Mouse (Mus musculus): ENCODE results near the gene Psd4. TPM values are rescaled to one million over a fixed set of nuclear protein-coding genes. Genes with fewer than 3 reads are reported as not detected.

Gene Psd4
- polyA plus RNA-seq, 1 experiment from 2014 or later, result 0.52 TPM

GRCm38 (mm10) chr2:24443256-24443790, 75.9 kb downstream of the Psd4 start:
- ATAC-seq, result no peak
- Histone ChIP-seq H3K9ac (replicated peaks; ENCODE audit: low read depth, low read length) (no peak overlapping the region), H3K27ac (ENCODE audit: low read length) (no peak overlapping the region), H3K4me3 (replicated peaks; ENCODE audit: low read length) (no peak overlapping the region), H3K9me3 (ENCODE audit: control insufficient read depth, low read length) (no peaks in the 10 kb centered on the region), H3K4me2 (ENCODE audit: low read length) (no peak overlapping the region), H3K4me1 (replicated peaks; ENCODE audit: control insufficient read depth, insufficient read depth, low read length) (no peaks in the 10 kb centered on the region), H3K27me3 (replicated peaks; ENCODE audit: control insufficient read depth, insufficient read depth, low read length) (peaks cover 13% of the 10 kb centered on the region), H3K36me3 (ENCODE audit: control insufficient read depth, insufficient read depth) (no peaks in the 10 kb centered on the region)
- 38% methylated on average over 3 of the region's 3 CpGs for WGBS

GRCm38 (mm10) chr2:24449111-24449510, 81.7 kb downstream of the Psd4 start:
- peaks cover 6% of the 10 kb centered on the region for H3K27me3 ChIP-seq (replicated peaks; ENCODE audit: control insufficient read depth, insufficient read depth, low read length)
- ATAC-seq, result no peak
- H3K27ac ChIP-seq (ENCODE audit: low read length), result no peak overlapping the region
- no peaks in the 10 kb centered on the region for H3K9me3 ChIP-seq (ENCODE audit: control insufficient read depth, low read length)
- WGBS, result 86% methylated on average over 4 of the region's 4 CpGs
- no peak overlapping the region for H3K9ac ChIP-seq (replicated peaks; ENCODE audit: low read depth, low read length)
- no peak overlapping the region for H3K4me3 ChIP-seq (replicated peaks; ENCODE audit: low read length)
- H3K36me3 ChIP-seq (ENCODE audit: control insufficient read depth, insufficient read depth), result no peaks in the 10 kb centered on the region
- no peak overlapping the region for H3K4me2 ChIP-seq (ENCODE audit: low read length)
- H3K4me1 ChIP-seq (replicated peaks; ENCODE audit: control insufficient read depth, insufficient read depth, low read length), result no peaks in the 10 kb centered on the region

- Histone ChIP-seq H3K4me2 (ENCODE audit: low read length) (no peak overlapping the region), H3K4me3 (replicated peaks; ENCODE audit: low read length) (no peak overlapping the region), H3K4me1 (replicated peaks; ENCODE audit: control insufficient read depth, insufficient read depth, low read length) (no peaks in the 10 kb centered on the region), H3K27me3 (replicated peaks; ENCODE audit: control insufficient read depth, insufficient read depth, low read length) (0 out of 2 replicates have a peak, but pooled peaks cover 2% of the 10 kb centered on the region), H3K9ac (replicated peaks; ENCODE audit: low read depth, low read length) (no peak overlapping the region), H3K9me3 (ENCODE audit: control insufficient read depth, low read length) (no peaks in the 10 kb centered on the region), H3K36me3 (ENCODE audit: control insufficient read depth, insufficient read depth) (no peaks in the 10 kb centered on the region), H3K27ac (ENCODE audit: low read length) (no peak overlapping the region)
- ATAC-seq, result no peak
- 85% methylated on average over 5 of the region's 5 CpGs for WGBS
These were observed 85.8 kb downstream of the Psd4 start for GRCm38 (mm10) chr2:24453206-24453605.

- no peak for ATAC-seq
- WGBS, result 20% methylated on average over 1 of the region's 1 CpGs
- Histone ChIP-seq H3K27ac (ENCODE audit: low read length) (no peak overlapping the region), H3K36me3 (ENCODE audit: control insufficient read depth, insufficient read depth) (no peaks in the 10 kb centered on the region), H3K27me3 (replicated peaks; ENCODE audit: control insufficient read depth, insufficient read depth, low read length) (no peaks in the 10 kb centered on the region), H3K9ac (replicated peaks; ENCODE audit: low read depth, low read length) (no peak overlapping the region), H3K4me1 (replicated peaks; ENCODE audit: control insufficient read depth, insufficient read depth, low read length) (no peaks in the 10 kb centered on the region), H3K4me2 (ENCODE audit: low read length) (no peak overlapping the region), H3K9me3 (ENCODE audit: control insufficient read depth, low read length) (no peaks in the 10 kb centered on the region), H3K4me3 (replicated peaks; ENCODE audit: low read length) (no peak overlapping the region)
These were observed 87.1 kb downstream of the Psd4 start for GRCm38 (mm10) chr2:24454429-24455011.

GRCm38 (mm10) chr2:24455057-24455855, 87.9 kb downstream of the Psd4 start:
- Histone ChIP-seq H3K9me3 (ENCODE audit: control insufficient read depth, low read length) (no peaks in the 10 kb centered on the region), H3K4me3 (replicated peaks; ENCODE audit: low read length) (no peak overlapping the region), H3K27me3 (replicated peaks; ENCODE audit: control insufficient read depth, insufficient read depth, low read length) (no peaks in the 10 kb centered on the region; the same call in 1 of the 2 replicates), H3K9ac (replicated peaks; ENCODE audit: low read depth, low read length) (no peak overlapping the region), H3K4me2 (ENCODE audit: low read length) (no peak overlapping the region), H3K36me3 (ENCODE audit: control insufficient read depth, insufficient read depth) (no peaks in the 10 kb centered on the region), H3K27ac (ENCODE audit: low read length) (no peak overlapping the region), H3K4me1 (replicated peaks; ENCODE audit: control insufficient read depth, insufficient read depth, low read length) (no peaks in the 10 kb centered on the region)
- ATAC-seq, result no peak
- WGBS, result 40% methylated on average over 6 of the region's 6 CpGs

- H3K9me3 ChIP-seq (ENCODE audit: control insufficient read depth, low read length), result no peaks in the 10 kb centered on the region
- 92% methylated on average over 4 of the region's 4 CpGs for WGBS
These were observed 89.5 kb downstream of the Psd4 start for GRCm38 (mm10) chr2:24456841-24457240.

GRCm38 (mm10) chr2:24460112-24460807, 92.9 kb downstream of the Psd4 start:
- Histone ChIP-seq H3K9me3 (ENCODE audit: control insufficient read depth, low read length) (no peaks in the 10 kb centered on the region), H3K9ac (replicated peaks; ENCODE audit: low read depth, low read length) (no peak overlapping the region), H3K27ac (ENCODE audit: low read length) (no peak overlapping the region), H3K4me3 (replicated peaks; ENCODE audit: low read length) (no peak overlapping the region), H3K27me3 (replicated peaks; ENCODE audit: control insufficient read depth, insufficient read depth, low read length) (no peaks in the 10 kb centered on the region; the same call in 1 of the 2 replicates), H3K36me3 (ENCODE audit: control insufficient read depth, insufficient read depth) (no peaks in the 10 kb centered on the region), H3K4me1 (replicated peaks; ENCODE audit: control insufficient read depth, insufficient read depth, low read length) (no peaks in the 10 kb centered on the region), H3K4me2 (ENCODE audit: low read length) (no peak overlapping the region)
- WGBS, result 42% methylated on average over 9 of the region's 9 CpGs
- ATAC-seq, result no peak

More at GRCm38 (mm10) chr2:24456841-24457240, 89.5 kb downstream of the Psd4 start:
- Histone ChIP-seq H3K27me3 (replicated peaks; ENCODE audit: control insufficient read depth, insufficient read depth, low read length) (no peaks in the 10 kb centered on the region; the same call in 1 of the 2 replicates), H3K4me2 (ENCODE audit: low read length) (no peak overlapping the region), H3K4me3 (replicated peaks; ENCODE audit: low read length) (no peak overlapping the region), H3K4me1 (replicated peaks; ENCODE audit: control insufficient read depth, insufficient read depth, low read length) (no peaks in the 10 kb centered on the region), H3K9ac (replicated peaks; ENCODE audit: low read depth, low read length) (no peak overlapping the region), H3K27ac (ENCODE audit: low read length) (no peak overlapping the region), H3K36me3 (ENCODE audit: control insufficient read depth, insufficient read depth) (no peaks in the 10 kb centered on the region)
- no peak for ATAC-seq

GRCm38 (mm10) chr2:24460808-24461127, 93.4 kb downstream of the Psd4 start:
- Histone ChIP-seq H3K9me3 (ENCODE audit: control insufficient read depth, low read length) (no peaks in the 10 kb centered on the region), H3K4me2 (ENCODE audit: low read length) (no peak overlapping the region), H3K27me3 (replicated peaks; ENCODE audit: control insufficient read depth, insufficient read depth, low read length) (no peaks in the 10 kb centered on the region; the same call in 1 of the 2 replicates), H3K27ac (ENCODE audit: low read length) (no peak overlapping the region), H3K4me1 (replicated peaks; ENCODE audit: control insufficient read depth, insufficient read depth, low read length) (no peaks in the 10 kb centered on the region), H3K4me3 (replicated peaks; ENCODE audit: low read length) (no peak overlapping the region), H3K36me3 (ENCODE audit: control insufficient read depth, insufficient read depth) (no peaks in the 10 kb centered on the region), H3K9ac (replicated peaks; ENCODE audit: low read depth, low read length) (no peak overlapping the region)
- ATAC-seq, result no peak
- 17% methylated on average over 2 of the region's 2 CpGs for WGBS
